Mouse (Mus musculus) kidney, postnatal 25 days (tissue): ENCODE results near the gene Phka1.
A peak's percentile ranks its signal among the peaks of the same experiment; 100 is the strongest.
"Not testable (repeated sequence)": the region's sequence is repeated elsewhere in the genome, so short reads cannot be mapped to it uniquely, and the experiment has no call there.

Experiments used
- DNase-seq, 2 experiments: peaks; one replicate each; pipeline ENCODE4 v3.0.0; 2021; ENCODE audit warnings: mixed read lengths in 2 of 2

Gene Phka1

DNA sequence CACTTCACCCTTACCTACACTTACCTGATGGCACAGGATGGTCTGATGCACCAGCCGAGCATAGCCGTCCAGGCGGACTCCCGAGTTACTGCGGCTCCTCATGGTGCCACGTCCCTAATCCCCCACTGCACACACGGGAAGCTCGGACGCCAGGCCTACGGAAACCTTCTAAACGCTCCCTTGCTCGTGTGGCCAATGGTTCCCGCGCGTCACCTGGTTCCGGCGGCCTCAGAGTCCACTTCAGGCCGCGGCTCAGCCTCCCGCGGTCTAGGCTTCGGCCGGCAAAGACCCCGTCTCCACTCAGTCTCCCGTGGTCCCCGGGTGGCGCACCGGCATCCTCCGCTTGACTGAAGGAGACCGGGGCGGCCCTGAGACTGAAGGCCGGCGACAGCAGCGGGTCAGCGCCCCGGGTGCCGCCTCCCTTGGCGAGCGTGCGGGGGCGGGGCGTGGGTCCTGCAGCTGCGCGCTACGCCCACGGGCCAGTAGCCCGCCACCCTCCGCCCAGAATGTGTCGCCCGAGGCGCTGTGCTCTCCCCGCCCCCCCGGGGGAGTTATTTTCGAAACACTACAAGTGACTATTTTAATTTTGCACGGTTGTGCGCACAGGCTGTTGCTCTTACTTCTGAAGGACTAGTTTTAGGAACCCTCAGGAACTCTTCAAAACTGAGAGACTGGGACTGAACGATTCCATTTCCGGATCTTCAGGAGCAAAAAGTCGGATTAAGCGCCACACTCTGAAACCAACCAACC is at the start of gene Phka1:
Gene Phka1 (minus strand): TSS at position 424 of the 750 bp plus-strand sequence.
- peak; percentile 87 to 91 for DNase-seq

DNA sequence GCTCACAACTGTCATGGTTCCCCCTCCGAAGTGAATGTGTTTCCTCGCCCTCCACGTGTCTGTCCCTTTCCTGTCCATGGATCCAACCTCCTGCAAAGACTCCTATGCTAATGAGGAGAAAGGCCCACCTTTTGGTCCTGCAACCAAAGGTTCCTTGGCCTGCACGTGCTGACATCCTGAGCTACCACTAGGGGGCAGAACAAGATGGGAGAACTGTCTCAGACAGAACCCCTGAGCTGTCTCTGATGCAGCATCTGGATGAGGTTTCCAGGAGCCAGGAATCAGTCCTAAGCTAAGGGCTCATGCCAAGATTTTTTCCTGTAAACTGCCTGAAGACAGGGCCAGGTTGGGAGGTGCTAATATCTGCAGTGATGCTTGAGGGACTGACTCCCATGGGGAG is 45.2 kb upstream of the Phka1 start:
- peak; percentile 5 to 43 for DNase-seq

DNA sequence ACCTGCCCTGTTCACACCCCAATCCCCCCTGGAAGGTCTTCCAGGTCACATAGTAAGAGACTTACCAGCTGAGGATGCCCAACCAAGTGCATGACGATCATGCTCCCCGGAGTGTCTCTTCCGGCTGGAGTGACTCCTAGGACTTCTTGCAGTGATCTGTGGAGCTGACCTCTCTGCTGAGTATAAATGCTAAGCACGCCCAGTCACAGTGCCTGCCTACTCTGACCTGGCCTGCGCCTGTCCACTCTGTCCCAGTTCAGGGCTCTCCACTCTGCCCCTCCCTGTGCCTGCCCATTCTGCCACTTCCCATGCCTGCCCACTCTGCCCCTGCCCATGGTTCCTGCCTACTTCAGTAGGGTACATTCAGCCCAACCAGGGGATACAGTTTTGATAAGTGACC is 42.8 kb upstream of the Phka1 start, which contains the start of gene Gm3880:
Gene Gm3880 (minus strand): TSS at position 101 of the 400 bp plus-strand sequence.
- not testable (repeated sequence) for DNase-seq

DNA sequence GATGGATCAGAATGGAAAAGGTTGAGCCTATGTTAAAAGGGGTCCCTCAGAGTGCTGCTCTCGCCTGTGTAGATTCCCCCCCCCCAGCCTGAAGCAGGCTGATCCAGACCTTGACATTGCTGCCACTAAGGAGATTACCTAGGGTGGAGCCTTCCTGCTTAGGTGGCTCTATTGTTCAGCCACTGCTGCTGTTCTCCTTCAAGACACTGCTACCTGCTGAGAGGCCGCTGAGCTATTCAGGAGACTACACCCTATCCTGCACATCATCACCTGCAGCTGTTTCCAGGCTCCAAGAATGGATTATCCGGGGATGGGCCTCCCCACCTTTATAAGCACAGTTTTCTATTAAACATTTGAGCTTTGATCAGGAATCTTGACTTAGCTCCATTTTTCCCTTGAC is 40.7 kb upstream of the Phka1 start:
- DNase-seq, result not testable (repeated sequence)

DNA sequence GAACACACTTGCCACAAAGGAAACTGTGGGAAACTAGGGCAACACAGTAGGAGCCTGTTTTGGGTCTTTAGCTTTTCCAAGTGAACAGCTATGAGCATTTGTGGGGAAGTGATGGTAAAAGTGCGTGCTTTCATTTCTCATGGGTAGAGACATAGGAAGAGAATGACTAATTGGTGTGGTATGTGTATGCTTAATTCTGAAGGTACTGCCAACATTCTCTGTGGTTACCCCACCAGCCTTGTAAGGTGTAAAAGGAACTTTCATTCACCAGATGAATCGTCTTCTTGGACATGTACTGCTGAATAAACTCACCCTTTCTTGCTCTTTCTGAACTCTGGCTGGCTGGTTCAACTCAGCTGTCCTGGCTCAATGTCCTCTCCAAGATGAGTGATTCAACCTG is 22.6 kb upstream of the Phka1 start:
- no peak for DNase-seq

DNA sequence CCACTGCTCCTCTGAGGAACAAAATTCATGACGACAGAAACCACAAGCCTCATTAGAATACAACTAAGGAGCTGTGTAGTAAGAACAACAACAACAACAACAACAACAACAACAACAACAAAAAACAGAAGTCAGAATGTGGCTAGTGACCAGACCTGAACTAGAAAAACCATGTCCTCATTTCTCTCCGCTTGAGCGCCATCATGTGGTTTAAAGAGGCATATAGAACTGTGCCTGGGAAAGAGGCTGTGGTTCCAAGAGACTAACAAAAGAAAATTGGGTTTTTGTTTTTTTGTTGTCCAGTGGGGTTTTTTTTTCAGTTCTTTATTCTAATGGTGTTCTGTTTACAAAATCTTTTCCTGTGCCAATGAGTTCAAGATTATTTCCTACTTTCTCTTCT is 16.7 kb upstream of the Phka1 start:
- DNase-seq, result peak in 1 of 2 experiments; percentile 33

DNA sequence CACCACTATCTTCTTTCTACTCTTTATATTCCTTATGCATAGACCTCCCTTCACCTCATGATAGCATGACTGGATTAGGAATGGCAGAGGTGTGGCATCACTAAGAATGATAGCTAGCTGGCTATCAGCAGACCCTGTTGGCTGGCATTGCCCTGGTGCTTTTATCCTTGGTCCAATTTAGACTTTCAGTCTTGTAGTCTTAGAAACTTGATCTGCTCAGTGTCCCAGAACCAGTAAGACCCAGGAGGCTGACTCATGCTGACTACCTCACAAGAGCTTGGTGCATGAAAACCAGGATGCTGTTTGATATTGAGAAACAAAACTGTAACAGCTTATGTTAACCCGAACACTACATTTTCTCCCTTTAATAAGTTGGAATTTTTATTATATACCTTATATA is 1.6 kb upstream of the Phka1 start:
- no peak for DNase-seq

DNA sequence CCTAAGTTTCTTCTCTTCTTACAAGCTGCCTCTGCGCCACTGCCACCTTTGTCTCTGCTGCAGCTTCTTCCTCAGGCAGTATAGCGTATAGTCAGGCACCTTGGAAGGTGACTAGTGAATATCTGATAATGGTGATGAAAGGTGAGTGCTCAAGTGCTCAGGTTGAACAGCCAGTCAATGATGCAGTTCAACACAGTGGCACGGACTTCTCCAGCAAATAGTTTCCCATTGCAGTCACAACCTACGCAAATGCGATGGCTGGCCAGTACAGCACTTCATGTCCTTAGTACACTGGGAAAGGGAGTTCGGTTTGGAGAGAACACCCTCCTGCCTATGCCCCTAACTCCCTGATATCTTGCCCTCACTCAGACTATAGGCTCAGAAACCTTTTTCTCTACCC is 1.1 kb upstream of the Phka1 start:
- no peak for DNase-seq

DNA sequence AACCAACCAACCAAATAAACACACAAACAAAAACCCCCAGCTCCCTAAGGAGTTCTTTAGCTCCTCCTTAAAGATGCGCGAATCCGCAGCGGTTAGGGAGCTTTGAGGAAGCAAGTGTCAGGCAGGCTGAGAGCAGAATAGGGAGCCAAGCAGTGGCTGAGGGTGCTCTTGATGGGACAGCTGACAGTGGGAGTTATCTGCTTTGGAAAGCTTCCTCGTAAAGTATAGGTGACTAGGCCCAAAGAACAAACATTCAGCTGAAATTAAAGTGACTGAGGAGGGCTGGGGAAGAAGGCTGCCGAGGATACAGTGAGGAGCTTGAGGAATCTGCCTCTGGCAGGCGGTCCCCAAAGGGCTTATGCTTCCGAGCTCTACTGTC is 516 bp upstream of the Phka1 start:
- peak; percentile 17 to 43 for DNase-seq

DNA sequence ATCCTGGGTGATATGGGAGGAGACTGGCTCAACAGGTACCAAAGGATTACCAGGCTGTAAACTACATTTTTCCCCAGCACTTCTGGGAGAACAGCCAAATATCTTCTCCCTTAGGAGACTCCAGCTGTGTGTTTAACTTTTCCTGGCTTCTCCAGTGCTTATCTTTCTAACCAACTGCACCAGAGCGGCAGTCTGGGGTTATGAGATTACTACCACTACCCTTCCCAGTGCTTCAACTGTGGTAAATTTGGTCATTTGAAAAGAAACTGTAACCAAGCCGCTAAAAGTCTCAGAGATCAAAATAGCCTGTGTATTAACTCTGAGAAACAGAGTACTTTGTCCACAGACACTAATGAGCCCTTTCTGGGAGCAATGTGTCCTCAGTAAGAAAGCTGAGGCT is 42.8 kb downstream of the Phka1 start:
- DNase-seq, result no peak

DNA sequence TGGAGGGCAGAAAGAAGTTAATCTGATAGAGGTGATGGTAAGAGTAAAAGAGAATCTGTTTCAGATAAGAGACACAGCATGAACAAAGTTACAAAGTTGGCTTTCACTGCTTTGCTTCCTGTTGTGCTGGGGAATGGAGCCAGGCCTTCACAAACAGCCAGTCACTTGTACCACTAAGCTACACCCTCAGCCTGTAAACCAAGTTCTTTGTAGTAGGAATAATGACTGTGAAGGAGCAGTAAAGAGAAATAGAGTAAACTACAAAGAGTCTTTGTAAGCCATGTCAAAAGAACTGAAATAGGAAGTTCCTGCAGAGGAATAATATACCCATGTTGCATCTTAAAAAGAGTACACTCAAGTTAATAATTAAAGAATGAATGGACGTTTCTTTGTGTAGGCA is 55.5 kb downstream of the Phka1 start:
- DNase-seq, result no peak

DNA sequence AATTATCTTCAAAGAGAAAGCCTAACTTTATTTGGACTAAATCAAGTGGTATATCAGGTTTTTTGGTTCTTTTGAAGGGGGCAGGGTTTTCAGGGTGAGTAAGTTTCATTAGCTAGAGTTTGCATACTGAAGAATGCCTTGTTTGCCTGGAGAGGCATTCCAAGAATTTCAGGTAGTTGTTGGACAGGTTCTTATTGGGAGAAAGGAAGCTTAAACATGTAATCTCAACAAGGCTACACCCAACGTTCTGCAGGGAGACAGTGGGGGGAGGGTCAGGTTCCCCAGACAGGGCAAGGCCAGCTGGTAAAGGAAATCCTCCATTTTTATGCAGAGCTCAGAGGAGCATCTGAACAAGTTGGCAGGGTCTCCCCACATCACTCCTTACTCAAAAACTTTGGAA is 72.9 kb downstream of the Phka1 start:
- DNase-seq, result peak; percentile 5 to 37

DNA sequence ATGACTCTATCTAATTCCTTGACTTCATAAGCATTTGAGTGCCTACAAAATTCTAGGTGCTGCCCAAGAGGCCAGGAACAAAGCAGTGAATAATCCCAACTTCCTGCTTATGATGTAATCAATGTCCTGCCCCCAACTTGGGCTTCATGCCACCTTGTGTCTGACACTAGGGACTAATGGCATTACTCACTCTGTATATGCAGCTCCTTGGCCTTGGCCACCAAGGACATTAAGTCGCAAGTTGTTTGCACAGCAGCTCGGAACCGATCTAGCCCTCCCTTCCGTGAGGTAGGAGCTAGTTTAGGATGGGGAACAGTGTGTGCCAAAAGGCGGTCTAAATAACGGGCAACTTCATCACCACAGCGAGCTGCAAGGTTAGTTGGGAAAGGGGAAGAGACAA is 87.1 kb downstream of the Phka1 start:
- no peak for DNase-seq

DNA sequence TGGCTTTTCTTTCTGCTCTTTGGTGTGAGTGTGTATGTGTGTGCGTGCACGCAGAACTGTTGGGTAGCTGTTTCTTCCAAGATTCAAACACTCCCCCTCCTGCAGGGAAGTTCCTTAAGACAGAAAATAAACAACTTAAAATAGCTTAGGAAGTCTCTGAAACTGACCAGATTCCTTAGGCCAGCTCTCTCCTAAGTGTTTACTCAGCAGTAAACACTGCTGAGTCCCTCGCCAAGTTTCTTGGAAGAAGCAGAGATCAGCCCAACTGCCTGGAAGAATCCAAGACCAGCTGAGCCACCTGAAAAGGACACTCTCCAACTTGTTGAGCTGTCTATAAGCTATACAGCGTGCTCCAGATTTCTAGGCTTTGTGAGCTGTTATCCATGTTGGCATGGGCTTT is 134.8 kb downstream of the Phka1 start:
- DNase-seq, result no peak

DNA sequence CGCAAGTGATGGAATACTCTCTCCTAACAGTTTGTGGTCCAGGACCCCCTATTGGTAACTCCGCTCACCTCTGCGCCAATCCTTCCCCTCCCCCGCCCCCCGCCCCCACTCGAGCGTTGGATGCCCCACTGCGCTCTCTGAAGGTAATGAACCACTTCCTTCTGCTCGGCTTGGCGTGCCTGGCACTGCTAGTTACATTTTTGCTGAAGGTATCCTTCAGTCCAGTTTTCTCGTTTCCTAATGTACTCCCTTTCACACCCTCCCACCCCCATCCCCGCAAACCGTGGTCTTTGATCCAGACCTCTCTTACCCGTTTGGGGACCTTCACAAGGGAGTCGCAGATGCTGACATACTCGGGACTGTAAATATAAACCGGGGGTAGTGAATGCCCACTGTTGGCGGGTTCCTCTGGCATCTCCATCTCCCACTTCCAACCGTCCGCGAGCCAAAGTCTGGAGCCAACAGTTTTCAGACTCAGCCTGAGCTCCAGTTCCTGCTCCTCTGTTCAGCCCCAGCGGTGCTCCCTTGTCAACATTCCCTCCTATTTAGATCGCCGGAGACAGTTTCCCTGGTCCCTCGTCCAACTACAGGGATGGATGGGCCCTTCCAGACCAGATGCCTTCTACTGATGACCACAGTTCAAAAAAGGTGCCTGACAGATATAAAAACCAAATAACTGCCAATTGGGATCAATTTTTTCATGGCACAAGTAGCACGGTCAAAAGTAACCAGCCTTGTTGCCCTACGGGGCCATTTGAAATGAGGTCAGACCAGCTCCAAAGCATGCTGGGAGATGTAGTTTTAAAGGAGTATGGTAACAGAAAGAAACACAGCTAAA is 139.2 kb downstream of the Phka1 start, which contains the start of gene Hdac8:
Gene Hdac8 (minus strand): TSS at position 716 of the 838 bp plus-strand sequence.
- DNase-seq, result peak; percentile 55 to 66

DNA sequence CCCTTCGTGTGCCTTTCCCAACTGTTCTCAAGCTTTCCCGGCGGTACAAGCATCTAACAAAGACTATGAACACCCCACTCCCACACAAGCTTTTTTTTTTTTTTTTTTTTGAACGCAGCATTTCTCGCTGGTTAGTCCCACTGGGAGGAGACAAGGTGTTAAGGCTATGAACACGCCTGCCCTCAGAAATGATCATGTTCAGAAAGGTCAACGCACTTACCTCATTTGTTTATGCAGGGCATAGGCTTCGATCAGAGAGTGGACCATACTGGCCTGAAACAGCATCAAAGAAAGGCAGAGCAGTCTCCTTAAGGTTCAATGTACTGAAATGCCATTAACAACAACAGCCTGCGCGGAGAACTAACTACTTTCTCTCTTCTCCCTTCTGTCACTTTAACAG is 139.9 kb downstream of the Phka1 start:
- DNase-seq, result no peak

DNA sequence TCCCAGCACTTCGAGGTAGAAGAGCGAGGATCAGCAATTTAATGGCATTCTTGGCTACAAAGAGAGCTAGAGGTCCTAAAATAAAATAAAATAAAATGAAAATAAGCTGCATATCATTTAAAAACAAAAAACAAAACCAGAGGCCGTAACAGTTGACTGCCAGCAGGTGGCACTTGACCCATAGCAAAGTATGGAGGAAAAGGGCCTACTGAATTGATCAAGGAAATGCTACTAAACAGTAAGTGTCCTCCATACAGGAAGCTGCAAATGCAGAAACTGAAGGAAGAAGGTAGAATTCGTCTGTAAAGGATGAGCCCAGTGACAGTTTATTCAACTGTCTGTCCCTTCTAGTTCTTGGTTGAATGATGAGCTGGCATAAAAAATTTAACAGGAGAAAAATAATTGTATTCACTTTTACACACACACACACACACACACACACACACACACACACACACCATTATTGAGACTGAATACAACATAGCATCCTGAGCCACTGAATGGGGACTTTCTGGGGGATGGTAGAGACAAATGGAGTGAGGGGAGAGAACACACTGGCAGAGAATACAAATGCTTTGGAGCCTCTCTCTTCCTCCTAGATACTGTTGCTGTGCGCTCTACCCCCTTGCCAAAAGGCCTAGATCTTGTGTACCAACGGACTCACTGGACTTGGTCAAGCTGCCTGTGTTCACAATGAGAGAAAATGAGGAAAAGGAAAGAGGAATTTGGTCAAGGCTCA is 149.9 kb downstream of the Phka1 start:
- peak in 1 of 2 experiments; percentile 10 for DNase-seq

DNA sequence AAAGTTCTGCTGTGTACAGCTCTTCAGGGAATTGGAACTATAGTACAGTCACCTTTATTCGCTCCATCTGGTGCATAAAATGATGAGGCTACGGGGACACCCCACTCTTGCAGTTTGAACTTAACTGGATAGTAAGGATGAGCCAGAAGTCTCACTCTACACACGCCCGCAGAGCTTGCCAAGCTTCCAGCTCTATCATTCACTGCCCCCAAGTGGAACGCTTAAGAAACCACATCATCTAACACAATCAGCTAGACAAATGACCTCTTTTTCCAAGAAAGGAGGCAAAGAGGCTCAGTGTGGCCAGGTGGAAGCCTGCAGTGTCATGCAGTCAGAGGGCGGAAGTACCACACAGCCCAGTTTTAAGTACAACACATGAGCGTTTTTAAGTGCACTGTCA is 158.5 kb downstream of the Phka1 start:
- DNase-seq, result no peak

DNA sequence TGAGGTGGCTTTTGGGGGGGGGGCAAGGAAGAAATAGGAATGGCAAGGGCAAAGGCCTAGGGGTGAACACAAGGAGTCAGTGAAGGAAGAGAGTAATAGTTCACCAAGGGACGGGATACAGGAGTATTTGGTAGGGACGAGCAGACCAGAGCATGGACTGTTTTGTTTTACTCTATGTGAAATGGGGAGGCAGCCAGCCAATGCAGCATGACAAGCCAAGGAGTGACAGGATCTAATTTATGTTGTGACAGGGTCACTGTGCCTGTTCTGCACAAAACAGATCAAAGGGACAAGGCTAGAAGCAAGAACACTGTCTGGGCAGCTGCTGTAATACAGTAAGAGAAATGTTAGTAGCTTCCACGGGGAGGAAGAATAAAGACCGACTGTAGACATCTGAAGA is 164.4 kb downstream of the Phka1 start:
- DNase-seq, result no peak

DNA sequence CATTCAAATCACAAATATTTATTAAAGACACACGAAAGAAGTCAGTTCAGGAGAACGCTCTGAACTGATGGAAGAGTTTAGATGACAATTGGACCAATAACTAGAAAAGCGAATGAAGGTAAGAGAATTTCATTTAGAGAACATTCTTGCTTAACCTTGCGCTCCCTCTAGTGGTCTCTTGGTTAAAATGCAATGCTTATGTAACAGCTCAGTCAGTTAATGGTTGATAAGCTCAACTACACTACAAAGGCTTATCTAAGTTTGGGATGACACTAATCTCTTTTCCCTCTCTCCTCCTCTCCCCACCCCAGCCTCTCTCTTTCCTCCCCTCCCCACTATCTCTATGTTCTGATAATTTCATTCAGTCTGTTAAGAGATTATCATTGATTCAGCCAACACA is 165.1 kb downstream of the Phka1 start:
- peak in 1 of 2 experiments; percentile 30 for DNase-seq

DNA sequence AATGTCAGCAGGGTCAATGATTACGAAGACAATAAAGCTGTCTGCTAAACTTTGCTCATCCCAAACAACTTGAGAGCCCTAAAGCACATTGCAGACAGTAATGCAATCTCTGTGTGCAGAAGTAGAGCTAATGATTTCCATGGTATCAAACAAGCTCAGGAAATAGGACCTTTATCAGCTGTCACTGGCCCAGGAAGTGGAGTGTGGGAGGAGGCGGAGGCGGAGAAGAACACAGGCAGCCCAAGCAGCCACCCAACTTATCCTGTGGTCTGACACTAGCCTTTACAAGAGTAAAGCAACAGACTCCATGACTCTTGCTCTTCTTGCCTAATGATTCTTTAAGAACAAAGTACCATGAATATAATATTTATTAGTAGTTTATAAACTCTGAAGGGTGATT is 165.6 kb downstream of the Phka1 start:
- DNase-seq, result no peak

DNA sequence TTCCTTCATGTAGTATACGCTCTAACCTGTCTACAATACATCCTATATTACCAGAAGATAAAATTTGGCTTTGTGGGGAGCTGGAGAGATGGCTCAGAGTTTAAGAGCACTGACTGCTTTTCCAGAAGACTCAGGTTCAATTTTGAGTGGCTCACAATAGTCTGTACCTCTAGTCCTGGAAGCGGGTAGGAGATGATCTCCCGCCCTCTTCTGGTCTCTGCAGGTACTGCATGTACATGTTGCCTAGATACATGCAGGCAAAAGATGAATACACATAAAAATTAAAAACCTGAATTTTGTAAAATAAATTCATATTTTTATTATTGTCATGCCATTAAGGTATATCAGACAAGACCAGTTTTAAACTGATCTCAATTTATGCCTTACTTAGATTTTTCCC is 167.3 kb downstream of the Phka1 start:
- peak; percentile 59 to 82 for DNase-seq

DNA sequence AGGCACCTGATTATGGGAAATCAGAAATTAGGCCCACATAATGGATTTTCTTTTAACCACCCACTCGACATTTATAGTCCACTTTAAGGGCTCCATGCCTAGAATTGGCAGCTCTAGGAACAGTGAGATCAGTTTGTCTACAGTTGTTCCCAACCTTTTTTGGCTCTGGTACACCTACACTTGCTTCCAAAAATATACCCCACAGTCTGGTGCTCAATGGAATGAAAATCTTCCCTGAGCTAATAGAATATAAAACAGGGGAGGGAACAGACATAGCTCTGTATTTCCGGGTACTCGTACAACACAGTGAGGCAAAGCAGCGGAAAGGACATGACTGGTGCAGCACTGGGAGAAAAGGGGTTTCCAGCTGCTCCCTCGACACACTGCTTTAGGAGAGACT is 168.5 kb downstream of the Phka1 start:
- DNase-seq, result no peak
